Mouse (Mus musculus) lung, embryonic 15.5 days (tissue): ENCODE measurements at regions not wholly inside any gene's neighbourhood (a gene's known extent, or its start where the extent isn't known, plus 50 kb on each side); places are given as distances from the start of the nearest gene placed in this dataset.

Source experiments
- ATAC-seq: fragments of 200-750 bp; cut with Nextera tagmentation; 2 replicates; pipeline ENCODE4 v1.8.0; 2017; ENCODE audit warnings: moderate number of reproducible peaks, borderline replicate concordance; ENCODE audit not compliant: low FRiP score, low TSS enrichment; ENCODE audit errors: extremely low read depth
- H3K27ac ChIP-seq: fragments of 300-500 bp; sonication (generic); 2 replicates; pipeline ENCODE4 v1.5.1; 2015; ENCODE audit warnings: moderate library complexity, mild to moderate bottlenecking, inconsistent platforms
- H3K27me3 ChIP-seq: fragments of 300-500 bp; sonication (generic); 2 replicates; pipeline ENCODE4 v1.6.1; 2015; ENCODE audit warnings: inconsistent platforms
- H3K36me3 ChIP-seq: fragments of 300-500 bp; sonication (generic); 2 replicates; pipeline ENCODE4 v1.6.1; 2015; ENCODE audit warnings: inconsistent platforms
- H3K4me1 ChIP-seq: fragments of 300-500 bp; sonication (generic); 2 replicates; pipeline ENCODE4 v1.6.1; 2015; ENCODE audit warnings: inconsistent platforms
- H3K4me2 ChIP-seq: fragments of 300-500 bp; sonication (generic); 2 replicates; pipeline ENCODE4 v1.6.1; 2015; ENCODE audit warnings: inconsistent platforms, mild to moderate bottlenecking, moderate library complexity
- H3K4me3 ChIP-seq: fragments of 300-500 bp; sonication (generic); 2 replicates; pipeline ENCODE4 v1.5.1; 2015; ENCODE audit warnings: mild to moderate bottlenecking, inconsistent platforms
- H3K9ac ChIP-seq: fragments of 300-500 bp; sonication (generic); 2 replicates; pipeline ENCODE4 v1.6.1; 2015; ENCODE audit warnings: inconsistent platforms
- H3K9me3 ChIP-seq: fragments of 300-500 bp; sonication (generic); 2 replicates; pipeline ENCODE4 v1.6.1; 2016; ENCODE audit warnings: inconsistent platforms
- WGBS: fragments of 180-500 bp; shearing (Covaris S2); methylation state at CpG from one replicate; pipeline ENCODE4 v1.1.7; 2015; 5-methylcytosine and 5-hydroxymethylcytosine counted together

GRCm38 (mm10) chr14:107499563-107499962 lies 1393.6 kb downstream of the Trim52 start:
- no peak overlapping the region for H3K4me2 ChIP-seq
- WGBS: 77% methylated on average over 1 of the region's 1 CpGs
- no peak overlapping the region for H3K4me3 ChIP-seq
- ATAC-seq: peak; percentile 39; the same call in 1 of the 2 replicates
- no peak overlapping the region for H3K27ac ChIP-seq
- no peaks in the 10 kb centered on the region for H3K36me3 ChIP-seq
- no peaks in the 10 kb centered on the region for H3K9me3 ChIP-seq
- no peak overlapping the region for H3K9ac ChIP-seq
- H3K4me1 ChIP-seq: no peaks in the 10 kb centered on the region
- no peaks in the 10 kb centered on the region for H3K27me3 ChIP-seq

- Histone ChIP-seq H3K36me3 (no peaks in the 10 kb centered on the region), H3K4me1 (no peaks in the 10 kb centered on the region), H3K9ac (no peak overlapping the region), H3K27ac (no peak overlapping the region), H3K4me2 (no peak overlapping the region), H3K4me3 (no peak overlapping the region), H3K27me3 (no peaks in the 10 kb centered on the region), H3K9me3 (no peaks in the 10 kb centered on the region)
- 81% methylated on average over 2 of the region's 2 CpGs for WGBS
- ATAC-seq: no peak
These were observed 1395.7 kb downstream of the Trim52 start for GRCm38 (mm10) chr14:107501718-107502117.
